Mouse (Mus musculus) heart, postnatal 0 days (tissue): Measurements from ENCODE around the gene Poll.

Experiments used
- CTCF ChIP-seq: IDR thresholded peaks from 2 replicates; pipeline ENCODE4 v1.5.1; 2016; ENCODE audit warnings: antibody characterized with exemption, control low read depth, low read depth
- EP300 ChIP-seq: IDR thresholded peaks from 2 replicates; pipeline ENCODE4 v1.6.1; 2016; ENCODE audit warnings: antibody characterized with exemption, low read depth

DNA sequence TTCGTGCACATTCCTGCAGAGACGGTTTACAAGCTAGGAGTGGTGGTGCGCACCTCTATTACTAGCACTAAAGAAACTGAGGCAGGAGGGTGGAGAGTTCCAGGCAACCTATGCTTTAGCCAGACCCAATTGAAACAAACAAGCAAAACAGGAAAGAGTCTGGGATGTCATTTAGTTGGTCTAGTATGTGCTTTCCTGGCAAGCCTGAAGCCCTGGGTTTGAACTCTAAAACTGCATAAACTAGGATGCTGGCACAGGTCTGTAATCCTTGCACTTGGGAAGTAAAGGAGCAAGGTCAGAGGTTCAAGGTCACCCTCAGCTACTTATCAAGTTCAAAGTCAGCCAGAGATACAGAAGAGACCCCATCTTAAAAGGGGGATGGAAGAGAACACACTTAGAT lies 18.3 kb downstream of the Poll start:
- no peak for TF ChIP-seq CTCF
- TF ChIP-seq EP300: no peak
